Mouse (Mus musculus): ENCODE data around the gene Ppp1r27.
"Not testable (repeated sequence)": the region's sequence is repeated elsewhere in the genome, so short reads cannot be mapped to it uniquely, and the experiment has no call there.

Ppp1r27 gene

GRCm38 (mm10) chr11:120514262-120514661, 36.7 kb downstream of the Ppp1r27 start:
- DNase-seq (ENCODE audit: low spot score) = not testable (repeated sequence)

GRCm38 (mm10) chr11:120512790-120513453, 38.0 kb downstream of the Ppp1r27 start:
- DNase-seq (ENCODE audit: low spot score) = no peak

GRCm38 (mm10) chr11:120510375-120511030, 40.4 kb downstream of the Ppp1r27 start:
- no peak for DNase-seq (ENCODE audit: low spot score)

GRCm38 (mm10) chr11:120509940-120510339, 41.0 kb downstream of the Ppp1r27 start:
- no peak for DNase-seq (ENCODE audit: low spot score)

- no peak for DNase-seq (ENCODE audit: low spot score)
Measured at GRCm38 (mm10) chr11:120508290-120508870, 42.6 kb downstream of the Ppp1r27 start.

GRCm38 (mm10) chr11:120507611-120508289, 43.2 kb downstream of the Ppp1r27 start:
- no peak for DNase-seq (ENCODE audit: low spot score)

GRCm38 (mm10) chr11:120506899-120507298, 44.0 kb downstream of the Ppp1r27 start:
- DNase-seq (ENCODE audit: low spot score) = no peak

- DNase-seq (ENCODE audit: low spot score) = no peak
Measured at GRCm38 (mm10) chr11:120505661-120506060, 45.3 kb downstream of the Ppp1r27 start.

GRCm38 (mm10) chr11:120501701-120502100, 49.2 kb downstream of the Ppp1r27 start:
- no peak for DNase-seq (ENCODE audit: low spot score)

- no peak for DNase-seq (ENCODE audit: low spot score)
Measured at GRCm38 (mm10) chr11:120501018-120501417, 49.9 kb downstream of the Ppp1r27 start.

- no peak for DNase-seq (ENCODE audit: low spot score)
Measured at GRCm38 (mm10) chr11:120500357-120500756, 50.6 kb downstream of the Ppp1r27 start.

Measured in layer of hippocampus, adult 9-10 months (tissue).